Mouse (Mus musculus) gastrocnemius, postnatal 36 days (tissue): ENCODE results near the gene Slc24a2. TPM values are rescaled to one million over a fixed set of nuclear protein-coding genes. Genes with fewer than 3 reads are reported as not detected.

ENCODE experiments used
- DNase-seq, 2 experiments: peaks; one replicate each; pipeline ENCODE4 v3.0.0; 2022
- intact Hi-C: fragments of 180-260 bp; cut with DNase I; formaldehyde crosslinking; loops from one replicate; pipeline ENCODE4 v1.15.1; 2025
- total RNA-seq, 2 experiments: library from RNA; stranded (reverse); gene quantifications; 2 replicates each; pipeline ENCODE4 v1.2.3; 2021

Gene Slc24a2
- total RNA-seq, 2 experiments from 2014 or later = 0.23 to 0.27 TPM

DNA sequence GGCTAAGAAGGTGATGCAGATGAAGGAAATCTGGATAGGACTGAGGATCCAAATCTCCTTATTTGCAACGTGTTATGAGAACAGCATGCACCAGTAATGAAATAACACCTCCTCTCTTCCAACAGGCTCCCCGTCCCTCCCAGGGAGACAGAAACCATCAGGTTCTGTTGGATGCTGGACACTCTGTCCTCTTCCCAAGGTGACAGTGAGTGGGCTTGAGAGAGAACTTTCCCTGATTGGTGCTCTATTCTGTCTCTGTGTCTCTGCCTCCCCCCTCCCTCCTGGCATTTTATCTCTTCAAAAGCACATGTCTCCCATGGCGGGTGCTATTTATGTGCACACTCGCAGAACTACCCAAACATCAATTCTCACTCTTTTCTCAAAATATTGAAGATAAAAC is 103.5 kb downstream of the Slc24a2 start:
- DNase-seq = no peak
- intact Hi-C loops = no loop called here

DNA sequence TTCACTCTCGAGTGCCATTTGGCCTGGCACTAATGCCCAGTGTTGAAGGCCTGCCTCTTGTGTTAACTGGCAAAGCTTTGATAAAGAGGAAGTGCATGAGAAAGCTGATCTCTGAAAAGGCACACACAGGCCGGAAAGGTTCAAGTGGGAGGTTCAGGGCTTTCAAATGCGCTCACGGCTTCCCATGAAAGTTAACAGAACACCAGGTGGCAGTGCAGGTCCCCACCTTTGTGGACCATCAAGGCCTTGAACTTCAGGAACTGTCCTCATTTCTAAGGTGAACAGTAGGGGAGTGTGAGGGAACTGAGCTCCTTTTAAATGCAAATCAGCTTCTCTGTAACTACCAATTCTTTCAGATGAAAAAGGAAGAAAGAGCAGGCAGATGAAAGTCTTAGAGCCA is 110.5 kb downstream of the Slc24a2 start:
- no peak for DNase-seq
- intact Hi-C loops = no loop called here

DNA sequence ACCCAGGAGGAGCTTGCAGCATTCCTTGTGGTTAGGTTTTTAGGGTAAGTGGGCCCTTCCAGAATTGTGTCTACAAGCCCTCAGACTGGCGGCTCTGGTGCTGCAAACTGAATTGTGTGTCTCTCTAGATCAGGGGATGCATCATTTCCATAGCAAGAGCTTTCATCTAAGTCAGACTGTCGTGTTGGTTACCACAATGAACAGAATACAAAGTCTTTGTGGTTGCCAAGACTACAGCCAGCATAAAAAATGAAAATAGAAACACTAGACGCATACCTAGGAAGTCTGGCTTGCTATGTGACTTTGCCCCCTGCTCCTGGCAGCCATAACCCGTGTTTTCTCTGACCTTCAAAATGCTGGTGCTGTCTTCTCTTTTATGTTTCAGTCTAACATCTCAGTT is 114.6 kb downstream of the Slc24a2 start:
- DNase-seq = no peak
- intact Hi-C loops = no loop called here

DNA sequence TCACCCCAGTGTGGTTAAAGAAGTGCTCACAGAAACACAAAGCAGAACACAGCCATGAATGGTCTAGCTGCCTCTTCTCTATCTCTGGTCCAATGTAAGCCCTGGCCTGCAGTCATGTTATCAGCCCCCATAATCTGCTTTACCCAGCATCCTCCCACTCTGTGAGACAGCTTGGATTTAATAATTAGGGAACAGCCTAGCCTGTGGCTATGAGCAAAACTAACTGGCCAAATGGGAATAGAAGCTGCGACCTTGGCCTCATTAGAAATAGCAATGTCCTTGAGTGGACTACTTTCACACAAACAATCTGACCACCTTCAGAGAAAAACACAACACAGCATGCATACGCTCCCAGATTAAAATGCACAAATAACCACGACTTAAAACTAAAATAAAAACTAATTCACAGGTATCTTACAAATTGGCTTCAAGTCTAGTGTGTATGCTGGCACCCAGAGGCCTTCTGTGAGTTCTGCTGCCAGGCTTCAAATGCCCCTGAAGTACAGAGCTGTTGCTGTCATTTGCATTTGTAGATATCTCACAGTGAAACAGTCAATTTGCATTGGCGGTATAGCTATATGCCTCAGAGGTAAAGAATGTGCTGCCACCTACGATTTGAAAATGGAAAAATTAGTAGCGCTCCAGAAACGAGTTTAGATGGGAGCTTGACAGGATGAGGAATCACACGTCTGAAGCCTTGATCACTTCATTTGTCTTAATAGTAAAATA is 120.8 kb downstream of the Slc24a2 start:
- DNase-seq = no peak
- intact Hi-C loops = no loop called here

DNA sequence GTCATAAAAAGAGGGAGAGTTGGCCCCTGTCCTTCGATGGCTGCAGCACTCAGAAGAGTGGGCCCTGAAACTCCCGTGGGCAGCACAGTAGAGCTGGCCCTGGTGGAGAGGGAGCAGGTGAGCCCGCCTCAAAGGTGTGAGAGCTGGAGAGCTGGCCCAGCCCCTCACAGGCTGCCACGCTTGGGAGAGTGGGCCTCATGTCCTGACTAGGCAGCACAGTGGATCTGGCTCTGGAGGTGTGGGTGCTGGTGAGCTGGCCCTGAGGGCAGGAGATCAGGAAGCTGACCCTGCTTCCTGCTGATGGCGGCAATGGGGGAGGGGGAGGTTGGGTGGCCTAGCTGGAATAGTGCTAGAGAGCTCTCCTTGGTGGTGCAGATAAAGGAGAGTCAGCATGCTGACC is 129.3 kb downstream of the Slc24a2 start:
- DNase-seq = no peak
- intact Hi-C loops = no loop called here

DNA sequence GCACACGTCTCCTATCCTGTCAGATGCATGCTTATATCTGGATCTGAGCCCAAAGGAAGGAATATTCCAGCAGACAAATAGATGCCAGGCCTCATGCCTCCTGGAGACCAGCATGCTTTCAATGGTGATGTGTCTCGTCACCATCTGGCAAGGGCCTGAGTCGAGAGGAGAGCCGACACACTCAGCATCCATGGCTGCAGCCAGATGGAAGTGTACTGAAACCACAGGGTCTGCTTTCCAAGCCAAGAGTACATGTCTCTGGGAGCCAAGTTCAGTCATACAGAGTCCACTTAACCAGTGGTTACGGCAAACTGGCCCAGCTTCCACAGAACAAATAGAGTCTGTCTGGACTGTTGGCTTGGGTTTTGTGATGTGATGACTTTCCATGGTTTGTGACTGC is 134.1 kb downstream of the Slc24a2 start:
- intact Hi-C loops = no loop called here
- DNase-seq = peak; percentile 14 to 49

DNA sequence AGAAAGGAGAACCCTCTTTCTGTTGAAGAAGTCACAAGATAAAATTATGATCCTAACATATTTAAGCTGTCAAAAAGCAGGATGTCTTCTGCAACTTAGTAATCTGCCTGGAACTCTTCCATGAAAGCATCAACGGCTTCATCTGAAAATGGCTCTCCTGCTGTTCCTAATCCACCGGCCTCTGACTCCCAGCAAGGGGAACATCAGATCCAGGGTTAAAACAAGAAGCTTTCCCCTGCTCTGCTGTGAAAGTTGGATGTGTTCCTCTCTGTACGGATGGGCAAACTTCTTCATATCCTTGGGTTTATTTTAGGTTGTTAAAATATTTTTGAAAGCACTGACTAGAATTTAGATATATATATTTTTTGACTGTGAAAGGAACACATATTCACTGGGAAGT is 136.7 kb downstream of the Slc24a2 start:
- intact Hi-C loops = no loop called here
- DNase-seq = no peak

DNA sequence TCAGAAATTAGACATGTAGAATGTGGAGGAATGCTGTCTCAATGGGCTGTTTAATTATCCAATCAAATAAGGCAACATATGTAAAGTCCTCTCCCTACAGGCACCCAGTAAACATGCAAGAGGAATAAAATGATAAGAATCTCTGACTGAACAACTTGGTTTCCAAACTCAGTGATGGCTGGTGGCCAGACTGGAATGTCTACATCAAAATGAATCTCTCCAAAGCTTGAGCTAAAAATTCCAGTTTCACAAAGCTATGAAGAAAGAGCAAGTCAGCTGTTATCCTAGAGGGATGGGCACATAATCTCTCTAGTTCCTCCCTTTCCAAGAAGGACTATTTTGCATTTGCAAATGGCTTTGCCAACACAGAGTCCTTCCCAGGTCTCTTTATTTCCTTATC is 139.4 kb downstream of the Slc24a2 start:
- intact Hi-C loops = no loop called here
- no peak for DNase-seq

DNA sequence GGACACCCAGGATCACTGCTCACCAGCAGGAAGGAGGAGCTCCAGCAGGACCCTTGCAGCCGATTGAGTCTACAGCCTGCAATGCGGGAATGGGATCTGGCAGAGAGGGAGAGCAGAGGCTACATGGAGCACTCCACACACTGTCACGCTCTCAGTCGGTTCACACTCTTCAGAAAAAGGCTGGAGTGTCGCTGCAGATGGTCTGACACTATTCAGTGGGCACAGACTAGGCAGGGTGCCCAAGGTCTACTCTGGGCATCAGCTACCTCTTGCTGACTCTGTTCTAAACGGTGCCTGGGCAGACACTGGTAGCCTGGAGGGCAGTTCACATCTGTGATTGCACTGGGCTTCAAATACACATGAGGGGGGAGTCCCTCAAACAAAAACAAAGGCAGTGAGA is 141.6 kb downstream of the Slc24a2 start:
- intact Hi-C loops = no loop called here
- DNase-seq = no peak

DNA sequence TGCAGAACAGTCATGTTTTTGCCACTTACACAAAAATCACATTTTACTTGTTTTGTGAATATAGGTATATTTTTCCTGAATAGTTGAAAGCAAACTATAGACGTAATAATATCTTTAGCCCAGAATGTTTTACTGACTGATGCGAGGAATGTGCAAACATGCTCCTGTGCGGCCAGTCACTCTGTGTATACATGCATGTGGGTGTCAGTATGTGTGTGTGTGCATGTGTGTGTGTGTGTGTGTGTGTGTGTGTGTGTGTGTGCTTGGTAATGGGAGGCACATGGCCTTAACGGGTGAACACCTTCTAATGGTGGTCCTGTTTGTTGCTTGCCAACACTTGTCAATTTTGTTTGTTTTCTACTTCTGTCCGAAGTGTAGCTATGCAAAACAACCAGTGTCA is 142.7 kb downstream of the Slc24a2 start:
- intact Hi-C loops = no loop called here
- DNase-seq = no peak

DNA sequence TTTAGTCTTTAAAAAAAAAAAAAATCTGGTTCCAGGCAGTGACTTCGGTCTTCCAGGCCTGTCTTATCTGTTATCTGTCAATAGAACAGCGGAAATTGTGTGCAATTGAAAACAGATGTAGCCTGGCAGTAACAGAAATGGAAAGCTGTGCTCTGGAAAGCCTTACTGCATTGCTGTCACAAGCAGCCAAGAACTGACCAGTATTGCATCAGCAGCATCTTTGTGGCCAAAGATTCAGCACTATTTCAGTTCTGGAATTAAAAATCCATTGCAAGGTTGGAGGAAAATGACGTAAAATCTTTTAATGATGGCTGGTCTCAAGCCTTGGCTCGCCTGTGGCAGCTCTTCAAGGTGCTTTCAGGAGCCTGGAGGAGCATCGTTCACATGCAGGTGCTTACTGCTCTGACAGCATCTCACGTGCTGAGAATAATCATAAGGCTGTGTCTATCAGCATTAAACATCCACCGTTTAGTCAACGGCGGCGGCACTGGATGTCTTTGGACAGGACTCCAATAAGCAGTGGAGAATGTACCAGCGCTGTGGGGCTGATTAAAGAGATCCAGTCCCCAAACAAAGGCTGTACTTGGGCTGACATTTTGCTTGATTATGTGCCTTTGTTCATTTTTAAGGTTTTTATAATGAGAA is 143.2 kb downstream of the Slc24a2 start:
- intact Hi-C loops = no loop called here
- DNase-seq = peak; percentile 9 to 16

DNA sequence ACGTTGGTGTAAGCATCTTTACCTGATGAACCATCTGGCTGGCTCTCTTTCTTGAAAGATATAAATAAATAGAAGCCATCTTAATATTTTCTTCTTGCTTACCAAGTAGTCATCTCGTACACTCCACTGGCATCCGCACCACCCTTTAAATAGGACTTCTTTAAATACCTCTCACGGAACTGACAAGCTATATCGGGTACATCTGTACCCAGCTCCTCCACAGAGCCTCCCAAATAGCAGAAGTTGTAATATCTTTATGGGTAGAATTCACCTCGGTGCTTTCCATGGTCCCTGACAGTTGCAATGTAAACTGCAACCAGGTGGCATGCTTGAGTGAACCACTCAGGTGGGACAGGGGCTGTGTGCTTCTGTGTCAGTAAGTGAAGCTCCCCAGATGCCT is 149.0 kb downstream of the Slc24a2 start:
- no peak for DNase-seq
- intact Hi-C loops = no loop called here

DNA sequence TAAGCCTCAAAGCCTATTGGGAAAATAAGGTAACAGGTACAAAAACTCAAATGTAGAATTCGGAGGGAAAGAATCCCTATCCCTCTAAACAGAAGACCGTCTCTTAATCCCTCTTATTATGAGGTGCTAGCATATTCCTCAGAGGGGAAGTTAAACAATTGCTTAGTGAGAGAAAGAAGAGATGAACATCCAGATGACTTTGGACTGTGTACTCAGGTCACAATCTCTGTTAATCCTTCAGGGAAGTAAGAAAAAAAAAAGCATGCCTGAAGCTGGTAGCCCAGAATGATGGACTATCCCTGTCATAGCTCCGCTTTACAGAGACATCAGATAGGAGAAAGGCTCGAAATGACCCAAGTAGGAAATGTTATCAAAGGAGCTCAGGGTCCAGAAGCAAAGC is 151.0 kb downstream of the Slc24a2 start:
- DNase-seq = no peak
- intact Hi-C loops = no loop called here

DNA sequence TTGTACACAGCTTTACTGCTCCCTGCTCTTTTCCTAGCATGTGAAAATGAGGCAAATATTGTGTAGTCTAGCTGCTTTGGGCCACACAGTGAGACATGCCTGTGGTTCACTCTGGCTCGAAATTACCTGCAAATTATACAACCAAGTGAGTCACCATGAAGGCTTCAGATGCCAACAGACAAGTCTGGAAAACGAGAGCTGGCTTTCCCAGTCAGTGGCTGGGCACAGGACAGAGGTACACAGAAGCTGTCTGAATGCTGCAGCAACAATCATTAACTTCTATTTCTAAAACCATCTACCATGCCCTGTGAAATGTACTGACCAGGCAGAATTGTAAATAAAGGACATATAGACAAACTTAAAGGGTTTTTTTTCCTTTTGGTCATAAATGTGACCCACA is 151.6 kb downstream of the Slc24a2 start:
- no peak for DNase-seq
- intact Hi-C loops = no loop called here

DNA sequence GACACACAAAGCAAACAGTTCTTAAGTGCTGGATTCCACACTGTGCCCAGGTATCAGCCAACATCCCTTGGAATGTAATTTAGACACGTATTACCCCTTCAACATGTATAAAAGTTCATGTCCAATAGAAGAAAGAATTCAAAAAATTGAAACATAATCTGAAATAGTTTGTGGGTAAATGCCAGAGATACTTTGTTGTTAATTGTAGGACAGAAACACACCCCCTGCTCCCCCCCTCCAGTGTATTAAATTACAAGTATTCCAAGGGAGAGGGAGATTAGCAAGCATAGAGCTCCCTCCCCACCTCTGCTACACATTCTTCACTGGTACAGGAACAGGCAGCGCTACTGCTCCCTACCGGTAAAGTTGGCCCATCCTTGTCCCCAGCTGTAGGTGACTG is 154.5 kb downstream of the Slc24a2 start:
- no peak for DNase-seq
- intact Hi-C loops = no loop called here

DNA sequence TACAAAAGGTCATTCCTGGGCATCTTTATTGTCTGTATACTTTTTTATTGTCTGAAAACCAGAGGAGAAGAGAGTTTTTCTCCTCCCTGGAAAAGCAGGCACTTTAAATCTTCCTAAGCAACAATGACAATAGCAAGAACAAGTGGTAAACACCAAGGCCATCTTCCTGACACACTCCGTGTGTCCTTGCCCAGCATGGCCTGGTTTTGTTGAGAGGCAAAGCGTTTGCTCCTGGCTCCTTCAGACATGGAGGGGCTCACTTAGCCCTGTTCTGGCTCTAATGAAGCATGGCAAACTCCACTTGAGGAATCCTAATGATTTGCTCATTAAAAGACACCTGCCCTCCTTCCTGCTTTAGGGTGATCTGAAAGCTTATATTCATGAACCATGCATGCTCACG is 162.2 kb downstream of the Slc24a2 start:
- intact Hi-C loops = no loop called here
- DNase-seq = no peak

DNA sequence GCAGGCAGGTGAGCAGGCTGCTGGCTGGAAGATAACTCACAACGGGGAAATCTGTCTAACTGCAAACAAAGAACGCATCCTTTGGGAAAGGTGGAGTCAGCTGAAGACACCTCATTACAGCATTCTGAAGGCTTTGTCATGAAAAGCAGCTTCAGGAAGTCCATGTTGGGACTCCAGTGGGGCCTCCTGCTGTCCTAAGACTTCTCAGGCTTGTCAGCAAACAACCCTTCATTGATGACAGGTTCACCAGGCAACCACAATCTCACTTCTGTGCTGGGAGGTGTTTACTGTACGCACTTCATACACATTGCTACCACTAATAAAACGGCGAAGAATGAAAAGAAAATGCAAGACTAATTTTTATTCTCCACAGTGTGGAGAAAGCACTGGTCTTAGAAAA is 165.1 kb downstream of the Slc24a2 start:
- no peak for DNase-seq
- intact Hi-C loops = no loop called here

DNA sequence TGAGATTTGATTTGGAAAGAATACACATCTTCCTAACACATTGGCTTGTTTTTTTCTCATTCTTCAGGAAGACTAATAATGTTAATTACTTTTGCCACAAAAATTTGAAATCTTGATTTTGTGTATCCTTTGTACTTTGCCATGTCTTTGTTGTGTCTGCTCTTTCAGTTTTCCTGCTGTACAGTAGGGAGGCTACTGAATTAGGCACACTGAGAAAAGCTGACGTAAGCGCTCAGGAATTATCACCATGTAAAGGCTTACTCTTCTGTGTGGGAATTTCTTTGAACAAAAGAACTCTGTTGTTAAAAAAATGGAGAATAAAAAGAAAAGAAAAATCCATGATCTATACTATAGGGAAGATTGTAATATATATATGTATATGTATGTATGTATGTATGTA is 165.7 kb downstream of the Slc24a2 start:
- intact Hi-C loops = no loop called here
- no peak for DNase-seq

DNA sequence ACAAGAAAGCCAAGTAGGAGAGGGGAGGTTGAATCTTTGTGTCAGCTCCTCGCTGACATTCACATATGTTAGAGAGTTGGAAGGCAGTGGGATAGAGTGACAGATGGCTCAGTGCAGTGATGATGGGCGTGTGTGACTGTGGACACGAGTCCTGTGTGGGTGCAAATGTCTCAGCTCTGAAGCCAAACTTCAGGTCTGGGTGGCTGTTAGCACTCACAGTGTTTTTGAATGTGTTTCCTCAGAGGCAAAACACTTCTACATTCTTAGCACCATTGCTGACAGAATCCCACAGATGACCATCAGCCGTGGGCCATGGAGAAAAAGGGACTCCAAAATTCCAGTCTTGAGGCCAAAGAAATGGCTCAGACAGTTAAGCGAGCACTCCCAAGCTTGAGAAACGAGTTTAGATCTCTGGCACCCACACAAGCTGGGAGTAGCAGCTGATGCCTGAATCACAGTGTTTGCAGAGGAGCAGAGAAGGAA is 167.5 kb downstream of the Slc24a2 start:
- intact Hi-C loops = no loop called here
- DNase-seq = no peak

DNA sequence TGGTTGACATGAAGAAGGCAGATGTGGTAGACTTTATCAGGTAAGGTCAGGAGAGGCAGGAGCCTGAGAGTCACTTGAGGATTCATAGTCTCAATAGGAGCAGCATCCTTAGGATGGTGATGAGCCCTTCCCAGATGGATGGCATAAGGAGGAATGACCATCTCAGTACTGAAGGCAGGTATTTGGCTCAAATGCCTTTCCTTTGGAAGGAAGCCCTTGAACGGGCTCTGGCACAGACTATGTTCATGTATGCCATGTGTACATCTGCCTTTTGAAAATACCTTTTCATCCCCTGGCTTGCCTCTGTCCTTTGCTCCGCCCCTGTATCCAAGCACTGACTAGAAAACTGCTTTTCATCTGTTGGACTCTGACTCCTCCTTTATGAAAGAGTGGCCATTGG is 168.6 kb downstream of the Slc24a2 start:
- intact Hi-C loops = no loop called here

DNA sequence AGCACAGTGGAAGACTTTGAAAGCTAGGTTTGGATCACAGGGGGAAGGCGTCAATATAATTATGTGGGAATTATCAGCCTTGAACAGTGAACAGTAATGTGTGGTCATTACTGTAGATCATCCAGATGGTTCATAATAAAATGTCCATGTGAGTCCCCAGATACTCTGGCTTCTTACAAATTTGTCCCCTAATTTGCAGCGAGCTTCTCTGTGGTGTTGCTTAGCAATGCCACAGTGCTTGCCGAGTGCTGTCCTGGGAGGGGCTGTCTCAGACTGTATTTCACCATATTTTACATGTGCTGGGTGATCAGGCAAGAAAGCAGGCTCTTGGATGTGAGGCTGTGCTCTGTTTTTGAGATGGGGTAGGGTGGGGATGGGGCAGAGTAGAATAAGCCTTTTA is 172.7 kb downstream of the Slc24a2 start:
- no peak for DNase-seq
- intact Hi-C loops = no loop called here

More for the DNA sequence above, 168.6 kb downstream of the Slc24a2 start:
- no peak for DNase-seq

DNA sequence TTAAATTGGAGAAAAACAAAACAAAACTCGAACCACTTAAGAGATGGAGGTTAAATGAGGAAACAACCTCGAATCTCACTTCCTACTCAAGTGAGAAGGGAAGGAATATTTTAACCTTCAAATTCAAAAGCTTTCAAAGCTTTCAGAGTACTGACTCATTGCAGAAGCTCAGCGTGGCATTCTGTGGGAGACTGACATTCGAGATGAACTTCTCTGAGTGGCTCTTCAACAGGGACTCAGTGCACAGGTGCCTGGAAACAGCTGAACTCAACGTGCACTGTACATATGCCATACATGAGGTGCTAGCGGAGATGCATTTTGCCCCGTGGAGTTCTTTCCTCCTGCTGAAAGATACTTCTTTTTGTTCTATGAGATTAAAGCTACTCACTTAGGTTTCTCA is 174.5 kb downstream of the Slc24a2 start:
- intact Hi-C loops = no loop called here

More for the DNA sequence above, 174.5 kb downstream of the Slc24a2 start:
- DNase-seq = no peak
